Mouse (Mus musculus): ENCODE data around the gene Sfswap.

- TF ChIP-seq CTCF (IDR thresholded peaks at IDR 0.05; ENCODE audit: low read depth, low read length) = no peak
- no peak for TF ChIP-seq POLR2AphosphoS5 (IDR thresholded peaks at IDR 0.05; ENCODE audit: insufficient replicate concordance, low read depth, low read length)
- TF ChIP-seq TAL1 (conservative IDR thresholded peaks at IDR 0.05; ENCODE audit: low read depth, low read length) = no peak
Observed at GRCm38 (mm10) chr5:129584583-129585541, 83.8 kb downstream of the Sfswap start.
